Mouse (Mus musculus) bone marrow, adult 2 months (tissue): ENCODE measurements around the gene Mcl1.

Experiments used
- CTCF ChIP-seq: fragments of 200-500 bp; IDR thresholded peaks from 2 replicates; pipeline ENCODE4 v1.5.1; 2011; ENCODE audit warnings: low read length, control low read depth; ENCODE audit not compliant: control insufficient read depth, insufficient read depth
- POLR2A ChIP-seq: fragments of 200-500 bp; IDR thresholded peaks from 2 replicates; pipeline ENCODE4 v1.6.1; 2011; ENCODE audit warnings: low read depth, mild to moderate bottlenecking, control low read depth, low read length, borderline replicate concordance; ENCODE audit not compliant: control insufficient read depth

GRCm38 (mm10) chr3:95663486-95663885, 4.9 kb downstream of the Mcl1 start:
- TF ChIP-seq POLR2A (no peak), CTCF (no peak)
